Mouse (Mus musculus) liver, adult 2 months (tissue): ENCODE results near the gene Add3. TPM values are rescaled to one million over a fixed set of nuclear protein-coding genes. Genes with fewer than 3 reads are reported as not detected.

ENCODE experiments used
- DNase-seq: peaks from one replicate; pipeline ENCODE4 v3.0.0-alpha.2; 2011; ENCODE audit warnings: low read depth, low spot score; ENCODE audit errors: extremely low read depth
- H3K27ac ChIP-seq: fragments of 200-500 bp; replicated peaks from 2 replicates; pipeline ENCODE4 v1.5.1; 2012; ENCODE audit warnings: low read depth, mild to moderate bottlenecking, control low read depth, inconsistent platforms, low read length; ENCODE audit not compliant: insufficient read depth
- H3K27me3 ChIP-seq: fragments of 200-500 bp; 2 replicates; pipeline ENCODE4 v1.6.1; 2012; ENCODE audit warnings: mild to moderate bottlenecking, moderate library complexity, low read length, inconsistent platforms; ENCODE audit not compliant: control insufficient read depth, insufficient read depth
- H3K36me3 ChIP-seq: fragments of 200-500 bp; 2 replicates; pipeline ENCODE4 v1.6.1; 2012; ENCODE audit warnings: low read length, inconsistent platforms; ENCODE audit not compliant: control insufficient read depth, insufficient read depth
- H3K4me1 ChIP-seq: fragments of 200-500 bp; 2 replicates; pipeline ENCODE4 v1.6.1; 2011; ENCODE audit warnings: low read length; ENCODE audit not compliant: control insufficient read depth, insufficient read depth
- H3K4me3 ChIP-seq: fragments of 200-500 bp; 2 replicates; pipeline ENCODE4 v1.5.1; 2011; ENCODE audit warnings: low read depth, mild to moderate bottlenecking, control low read depth, low read length, moderate library complexity; ENCODE audit not compliant: insufficient read depth
- H3K79me2 ChIP-seq: fragments of 200-500 bp; 2 replicates; pipeline ENCODE4 v1.6.1; 2012; ENCODE audit warnings: inconsistent platforms, mild to moderate bottlenecking, low read length, moderate library complexity; ENCODE audit not compliant: control insufficient read depth, insufficient read depth
- H3K9ac ChIP-seq: fragments of 200-500 bp; 2 replicates; pipeline ENCODE4 v1.6.1; 2012; ENCODE audit warnings: low read depth, mild to moderate bottlenecking, control low read depth, inconsistent platforms, low read length
- CTCF ChIP-seq: fragments of 200-500 bp; IDR thresholded peaks from 2 replicates; pipeline ENCODE4 v1.5.1; 2011; ENCODE audit warnings: low read depth, low read length, control low read depth
- POLR2A ChIP-seq: fragments of 200-500 bp; IDR thresholded peaks from 2 replicates; pipeline ENCODE4 v1.6.1; 2011; ENCODE audit warnings: low read length, control low read depth; ENCODE audit not compliant: insufficient read depth; ENCODE audit errors: extremely low read depth
- WGBS: fragments of 180-500 bp; shearing (Covaris S2); methylation state at CpG from one replicate; pipeline ENCODE4 v1.1.7; 2018; 5-methylcytosine and 5-hydroxymethylcytosine counted together
- polyA plus RNA-seq: library from polyadenylated mRNA; depleted of rRNA; stranded (reverse); fragments of >200 nt; gene quantifications from 2 replicates; pipeline ENCODE4 v1.2.3, GENCODE M21; 2012
- total RNA-seq: library from RNA; depleted of rRNA; stranded (reverse); fragments of >200 nt; gene quantifications from 2 replicates; pipeline ENCODE4 v1.2.3, GENCODE M21; 2014

Add3 gene
- total and polyA plus RNA-seq, 2 experiments, result 4.3 to 12.1 TPM

- H3K4me1 ChIP-seq, result no peaks in the 10 kb centered on the region
- DNase-seq, result no peak
- no peak overlapping the region for H3K9ac ChIP-seq
- H3K4me3 ChIP-seq, result no peak overlapping the region
- no peaks in the 10 kb centered on the region for H3K79me2 ChIP-seq
- no peaks in the 10 kb centered on the region for H3K36me3 ChIP-seq
- WGBS, result 68% methylated on average over 7 of the region's 7 CpGs
- no peak overlapping the region for H3K27ac ChIP-seq
- TF ChIP-seq CTCF (no peak), POLR2A (no peak)
- H3K27me3 ChIP-seq, result no peaks in the 10 kb centered on the region
Observed at GRCm38 (mm10) chr19:53256991-53257594, 116.8 kb downstream of the Add3 start.

GRCm38 (mm10) chr19:53257631-53258560, 117.7 kb downstream of the Add3 start:
- no peak overlapping the region for H3K9ac ChIP-seq
- no peaks in the 10 kb centered on the region for H3K27me3 ChIP-seq
- H3K79me2 ChIP-seq, result no peaks in the 10 kb centered on the region
- WGBS, result 94% methylated on average over 15 of the region's 15 CpGs
- H3K4me3 ChIP-seq, result no peak overlapping the region
- no peak overlapping the region for H3K27ac ChIP-seq
- no peak for DNase-seq
- no peaks in the 10 kb centered on the region for H3K4me1 ChIP-seq
- no peaks in the 10 kb centered on the region for H3K36me3 ChIP-seq
- TF ChIP-seq POLR2A (no peak), CTCF (no peak)

GRCm38 (mm10) chr19:53258740-53259506, 118.7 kb downstream of the Add3 start:
- no peaks in the 10 kb centered on the region for H3K36me3 ChIP-seq
- H3K9ac ChIP-seq, result no peak overlapping the region
- no peak overlapping the region for H3K27ac ChIP-seq
- H3K4me3 ChIP-seq, result no peak overlapping the region
- WGBS, result 83% methylated on average over 13 of the region's 13 CpGs
- no peaks in the 10 kb centered on the region for H3K27me3 ChIP-seq
- H3K79me2 ChIP-seq, result no peaks in the 10 kb centered on the region
- H3K4me1 ChIP-seq, result no peaks in the 10 kb centered on the region
- DNase-seq, result no peak
- TF ChIP-seq POLR2A (no peak), CTCF (no peak)

GRCm38 (mm10) chr19:53259541-53259940, 119.3 kb downstream of the Add3 start:
- Histone ChIP-seq H3K4me1 (no peaks in the 10 kb centered on the region), H3K79me2 (no peaks in the 10 kb centered on the region), H3K36me3 (no peaks in the 10 kb centered on the region), H3K9ac (no peak overlapping the region), H3K4me3 (no peak overlapping the region), H3K27ac (no peak overlapping the region), H3K27me3 (no peaks in the 10 kb centered on the region)
- TF ChIP-seq POLR2A (no peak), CTCF (no peak)
- WGBS, result 77% methylated on average over 5 of the region's 5 CpGs
- DNase-seq, result no peak

GRCm38 (mm10) chr19:53260261-53260660, 120.0 kb downstream of the Add3 start:
- no peaks in the 10 kb centered on the region for H3K36me3 ChIP-seq
- no peaks in the 10 kb centered on the region for H3K4me1 ChIP-seq
- no peak for DNase-seq
- TF ChIP-seq POLR2A (no peak), CTCF (no peak)
- H3K27me3 ChIP-seq, result no peaks in the 10 kb centered on the region
- H3K4me3 ChIP-seq, result no peak overlapping the region
- WGBS, result 87% methylated on average over 10 of the region's 10 CpGs
- H3K79me2 ChIP-seq, result no peaks in the 10 kb centered on the region
- H3K9ac ChIP-seq, result no peak overlapping the region
- no peak overlapping the region for H3K27ac ChIP-seq
